Mouse (Mus musculus) CH12.LX (cell line): ENCODE results near the gene Rom1.

Source experiments
- CTCF ChIP-seq, 2 experiments: IDR thresholded peaks in 1 of 2; conservative IDR thresholded peaks in 1 of 2; 2 replicates each; pipeline ENCODE4 v1.5.1; 2011 to 2012; ENCODE audit warnings: low read depth in 2 of 2, low read length in 2 of 2, improper control_type of control experiment in 1 of 2, inconsistent platforms in 1 of 2, mild to moderate bottlenecking in 1 of 2, moderate library complexity in 1 of 2
- EP300 ChIP-seq: IDR thresholded peaks from 2 replicates; pipeline ENCODE4 v1.6.1; 2011; ENCODE audit warnings: low read length, improper control_type of control experiment
- POLR2A ChIP-seq: IDR thresholded peaks from 2 replicates; pipeline ENCODE4 v1.6.1; 2011; ENCODE audit warnings: low read depth, mild to moderate bottlenecking, improper control_type of control experiment, low read length
- RCOR1 ChIP-seq: conservative IDR thresholded peaks from 2 replicates; pipeline ENCODE4 v1.6.1; 2012; ENCODE audit warnings: low read depth, mild to moderate bottlenecking, inconsistent platforms, low read length, improper control_type of control experiment

GRCm38 (mm10) chr19:8965075-8965474 is 35.9 kb upstream of the Rom1 start:
- TF ChIP-seq CTCF (conservative IDR thresholded peaks at IDR 0.05 in 1 of 2, IDR thresholded peaks at IDR 0.05 in 1 of 2; ENCODE audit: low read depth in 2 of 2, low read length in 2 of 2) (no peak), POLR2A (no peak), EP300 (no peak), RCOR1 (no peak)
